Mouse (Mus musculus): ENCODE data around the gene Col6a1. TPM values are rescaled to one million over a fixed set of nuclear protein-coding genes. Genes with fewer than 3 reads are reported as not detected.

Col6a1 gene
- total RNA-seq (2023; ENCODE audit: inconsistent age) = 0.39 TPM in 1 of 4 replicates, not detected in the others

DNA sequence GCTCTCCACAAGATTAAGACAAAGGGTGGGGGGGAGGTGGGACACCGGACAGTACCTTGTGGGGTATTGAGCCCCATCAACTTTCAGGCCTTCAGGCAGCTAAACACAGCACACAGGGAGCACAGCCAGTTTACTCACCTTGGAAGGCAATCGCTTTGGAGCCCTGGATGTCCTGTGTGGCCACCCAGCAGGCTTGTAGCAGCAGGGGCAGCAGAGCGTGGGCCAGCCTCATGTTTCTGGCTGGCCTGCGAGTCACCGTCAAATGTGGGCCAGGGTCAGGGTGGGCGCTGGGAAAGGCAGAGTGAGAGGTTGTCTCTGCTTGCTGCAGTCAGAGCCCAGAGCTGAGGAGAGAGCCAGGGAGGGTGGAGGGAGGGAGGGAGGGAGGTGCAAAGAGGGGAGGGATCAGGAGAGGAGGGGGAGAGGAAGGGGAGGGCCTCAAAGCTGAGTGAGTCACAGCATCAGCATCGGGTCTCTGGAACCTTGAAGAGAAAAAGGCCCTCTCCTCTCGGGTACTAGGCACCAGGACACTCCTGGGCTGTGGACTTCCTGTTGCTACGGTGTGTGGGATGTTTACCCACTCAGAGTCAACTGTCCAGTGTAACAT is at the start of gene Col6a1:
Col6a1 (minus strand) TSS at position 487 of the 604 bp plus-strand sequence.

Other genes starting within 250 kb of the Col6a1 start
- 14.6 to 24.3 TPM (median 21.7 TPM) in 4 replicates for gene Lss, start 194.6 kb downstream of the Col6a1 start, total RNA-seq (2023; ENCODE audit: inconsistent age)
- gene Spatc1l, start 163.9 kb downstream of the Col6a1 start, total RNA-seq (2023; ENCODE audit: inconsistent age) = not detected in 4 replicates
- not detected in 4 replicates for gene Ftcd, start 150.5 kb downstream of the Col6a1 start, total RNA-seq (2023; ENCODE audit: inconsistent age)
- 0.13 to 0.22 TPM in 2 of 4 replicates, not detected in the others for gene Col6a2, start 102.5 kb downstream of the Col6a1 start, total RNA-seq (2023; ENCODE audit: inconsistent age)
- 5.6 to 8.6 TPM (median 7.8 TPM) in 4 replicates for gene Pcbp3, start 235.7 kb upstream of the Col6a1 start, total RNA-seq (2023; ENCODE audit: inconsistent age)